7 mouse cellular contexts compared by ENCODE assay signal in the genomic region with DNA sequence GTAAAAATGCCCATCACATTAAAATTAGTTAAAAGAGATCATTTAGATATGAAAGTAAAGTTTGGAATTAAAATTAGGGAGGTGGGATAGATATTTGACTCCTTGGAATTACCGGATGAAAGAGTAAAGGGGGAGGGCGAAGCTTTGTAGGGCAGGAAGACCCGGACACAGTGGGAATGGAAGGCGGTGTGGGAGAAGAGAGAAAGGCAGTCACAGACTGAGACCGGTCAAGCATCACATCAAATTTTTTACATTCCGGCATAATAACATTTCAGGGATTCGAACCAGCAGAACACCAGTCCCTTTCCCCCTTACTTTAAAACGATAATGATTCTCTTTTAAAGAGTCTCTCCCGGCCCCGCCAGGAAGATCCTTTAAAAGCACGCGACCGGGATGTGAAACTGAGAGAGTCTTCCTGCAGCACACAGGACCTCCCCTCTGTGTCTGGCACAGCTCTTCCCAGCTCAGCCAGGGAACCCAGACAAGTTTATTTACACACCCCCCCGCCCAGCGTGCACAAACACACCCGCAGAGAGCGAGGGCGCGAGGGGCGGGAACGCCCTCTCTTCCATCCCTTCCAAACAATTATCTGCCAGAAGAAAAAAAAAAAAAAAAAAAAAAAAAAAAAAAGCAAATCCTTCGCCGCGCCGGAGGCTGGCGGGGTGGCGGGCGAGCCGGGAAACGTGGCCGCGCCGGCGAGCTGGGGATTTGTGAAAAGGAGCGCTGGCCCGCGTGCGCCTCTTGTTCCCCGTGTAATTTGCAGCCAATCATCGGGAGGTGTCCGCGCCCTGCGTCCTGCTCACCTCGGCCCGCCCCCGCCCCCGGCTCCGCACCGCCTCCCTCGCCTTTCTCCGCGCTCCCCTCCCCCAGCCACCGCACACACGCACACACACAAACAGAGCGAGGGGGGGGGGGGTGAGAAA. TPM values are rescaled to one million over a fixed set of nuclear protein-coding genes. Genes with fewer than 3 reads are reported as not detected.
DNase-seq lines count a peak whose midpoint lies in the region; ATAC-seq lines count a peak whose summit lies in the region.

No protein-coding gene starts in this region.

- H3K4me3 ChIP-seq in intestine, embryonic 15.5 days (replicated peaks): peak overlapping the region; percentile 52

- peaks cover 7% of the 10 kb centered on the region; the same call in 1 of the 2 replicates for H3K4me1 ChIP-seq in intestine, embryonic 15.5 days (replicated peaks)

- peak overlapping the region; percentile 41 for H3K9ac ChIP-seq in intestine, embryonic 15.5 days

- 1% methylated on average over 54 of the region's 55 CpGs for WGBS in intestine, embryonic 15.5 days

- peak overlapping the region; percentile 61 for H3K4me2 ChIP-seq in intestine, embryonic 15.5 days (replicated peaks)

- ATAC-seq in intestine, embryonic 15.5 days: peak; percentile 82
- ATAC-seq in megakaryocyte progenitor cell, adult 5-6 weeks (replicated peaks; ENCODE audit: poor library complexity): peak; percentile 41

- peak overlapping the region; percentile 66 for H3K27ac ChIP-seq in intestine, embryonic 15.5 days

- H3K9me3 ChIP-seq in intestine, embryonic 15.5 days: no peaks in the 10 kb centered on the region

- H3K36me3 ChIP-seq in intestine, embryonic 15.5 days: no peaks in the 10 kb centered on the region

- intact Hi-C loops in left cerebral cortex, postnatal 25 days (cut with DNase I): loop anchor here (2.0 to 10.0 kb wide), 6 partner anchors 89 to 693 kb away; no protein-coding TSS in a partner anchor

- DNase-seq in adrenal gland, postnatal 25 days: peak; percentile 81
- DNase-seq in embryo, embryonic 10.5 days (ENCODE audit: low spot score): peak; percentile 91
- DNase-seq in gastrocnemius, postnatal 4 days (ENCODE audit: low spot score in 2 of 2): peak; percentile 36 to 64
- DNase-seq in left cerebral cortex, postnatal 25 days (ENCODE audit: low spot score in 2 of 2): peak; percentile 67 to 68
- peak; percentile 68 for DNase-seq in right cerebral cortex, postnatal 25 days

- H3K27me3 ChIP-seq in intestine, embryonic 15.5 days (replicated peaks): no peaks in the 10 kb centered on the region

RNA-seq across cellular contexts. Expression of a gene that starts 0.5 kb away (rescaled TPM):
- 8.2 and 9.7 TPM in 2 replicates for total RNA-seq in adrenal gland, postnatal 25 days (2021)
- total RNA-seq in gastrocnemius, postnatal 4 days (2021): 1 to 10 TPM; 2.2 to 2.7 TPM
- 2.8 and 3.8 TPM in 2 replicates for polyA plus RNA-seq in intestine, embryonic 15.5 days (2015; fragmentation: Nextera tagmentation; extraction: Ambion mirVana)
- 10 to 100 TPM; 25.4 to 26.0 TPM for total RNA-seq in left cerebral cortex, postnatal 25 days (2021)
- not detected in 2 replicates for total RNA-seq in megakaryocyte progenitor cell, adult 5-6 weeks (2015)
- not detected in 2 replicates for total RNA-seq in megakaryocyte progenitor cell, adult 5-6 weeks (2017)

Comparison
In these comparisons a context has a peak if more than half of its experiments do, and no peak if none do; other contexts are left out.
1. Peak in every context shown above with its lines: DNase-seq, ATAC-seq, H3K4me3 ChIP-seq and H3K27ac ChIP-seq.